Mouse (Mus musculus) heart, adult 2 months (tissue): ENCODE results near the gene Cant1.

Experiments
- CTCF ChIP-seq: fragments of 200-600 bp; IDR thresholded peaks from 2 replicates; pipeline ENCODE4 v1.8.1; 2022; ENCODE audit warnings: antibody characterized with exemption, mild to moderate bottlenecking, moderate library complexity
- EP300 ChIP-seq: fragments of 200-500 bp; IDR thresholded peaks from 2 replicates; pipeline ENCODE4 v1.6.1; 2011; ENCODE audit warnings: low read depth, low read length, control low read depth; ENCODE audit not compliant: insufficient read depth
- POLR2A ChIP-seq: fragments of 200-500 bp; IDR thresholded peaks from 2 replicates; pipeline ENCODE4 v1.6.1; 2011; ENCODE audit warnings: mild to moderate bottlenecking, low read depth, low read length, control low read depth; ENCODE audit not compliant: insufficient read depth

DNA sequence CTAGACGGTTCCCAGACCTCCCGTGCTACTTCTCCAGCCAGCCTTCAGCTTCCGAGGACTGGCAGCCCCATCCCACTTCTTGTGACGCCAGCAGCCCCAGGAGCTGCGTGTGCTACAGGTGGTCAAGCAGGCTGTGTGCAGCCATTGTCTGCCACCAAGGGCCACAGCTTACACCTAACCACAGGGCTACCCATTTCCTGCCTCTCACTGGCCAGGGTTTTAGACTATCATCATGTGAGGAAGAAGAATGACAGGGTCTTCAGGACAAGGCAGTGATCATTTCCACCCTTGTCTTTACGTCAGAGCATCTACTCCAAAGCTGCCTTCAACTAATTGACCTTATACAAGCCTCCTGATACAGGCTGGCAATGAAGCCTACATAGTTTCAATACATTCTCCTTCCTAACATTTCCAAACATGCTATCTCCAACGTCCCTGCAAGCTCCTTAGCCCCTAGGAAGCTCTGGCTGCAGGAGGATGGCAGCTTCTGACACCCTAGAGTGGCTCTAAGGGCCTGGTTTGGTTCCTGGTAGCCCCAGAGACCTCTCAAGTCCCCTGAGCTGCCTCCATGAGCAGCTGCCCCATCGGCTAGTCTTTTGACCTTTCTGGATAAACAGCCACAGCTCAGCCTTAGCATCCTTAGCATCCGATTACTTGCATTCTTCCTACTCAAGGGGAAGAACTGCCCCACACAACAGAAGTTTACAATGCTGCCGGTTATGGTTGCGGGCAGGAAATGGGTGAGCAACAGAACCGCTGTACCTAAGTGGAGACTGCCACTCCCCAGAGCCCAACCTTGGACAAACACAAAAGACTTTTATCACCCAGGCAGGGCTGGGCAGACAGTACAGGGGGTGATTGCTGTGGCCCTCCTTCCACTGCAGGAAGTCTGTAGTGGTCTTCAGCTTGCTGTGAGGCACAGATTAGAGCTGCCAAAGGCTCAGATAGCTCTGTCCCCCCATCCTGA is 9.5 kb downstream of the Cant1 start:
- TF ChIP-seq POLR2A = no peak
- TF ChIP-seq CTCF = no peak
- no peak for TF ChIP-seq EP300
